Mouse (Mus musculus) mouse trophoblast stem cell (cell line): Measurements from ENCODE around the gene Rpl18a.

Source experiments
- in situ Hi-C, 2 experiments: fragments of 300-500 bp; cut with MseI, MboI; formaldehyde crosslinking; loops; 2 replicates in 1 of 2; 3 replicates in 1 of 2; pipeline ENCODE4 v1.15.1; 2025

Gene Rpl18a

DNA sequence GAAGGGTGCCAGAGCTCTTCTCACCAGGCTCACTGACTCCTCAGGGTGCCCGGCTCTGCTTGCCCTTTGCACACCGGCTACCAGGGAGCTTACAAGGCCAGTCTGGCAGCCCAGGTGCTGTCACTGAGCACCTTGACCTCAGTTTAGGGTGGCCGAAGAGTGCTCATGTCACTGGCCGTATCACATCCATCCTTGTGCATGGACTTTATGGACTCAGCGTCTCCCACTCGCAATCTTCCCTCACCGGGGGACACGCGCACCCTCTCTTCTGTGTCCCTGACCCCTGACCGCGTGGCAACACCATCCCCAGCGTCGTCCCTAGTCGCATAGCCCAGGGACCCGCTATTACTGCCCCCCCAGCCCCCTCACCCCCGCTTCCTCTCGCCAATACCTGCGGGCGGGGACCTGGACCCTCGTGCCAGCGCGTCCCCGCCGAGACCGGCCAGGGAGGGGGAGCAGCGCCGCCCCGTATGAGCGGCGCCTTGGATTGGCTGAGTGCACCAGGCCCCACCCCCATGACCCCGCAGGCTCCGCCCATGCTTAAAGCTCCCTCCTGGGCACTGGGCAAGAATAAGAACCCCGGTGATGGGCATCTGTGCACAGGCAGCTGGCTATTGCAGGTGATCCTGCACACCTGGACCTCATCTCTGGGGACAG, 40.5 kb downstream of the Rpl18a start:
- in situ Hi-C loops: no loop called here

GRCm38 (mm10) chr8:70856028-70856427, 41.2 kb downstream of the Rpl18a start:
- in situ Hi-C loops: no loop called here

GRCm38 (mm10) chr8:70853863-70854262, 43.3 kb downstream of the Rpl18a start:
- in situ Hi-C loops: no loop called here

DNA sequence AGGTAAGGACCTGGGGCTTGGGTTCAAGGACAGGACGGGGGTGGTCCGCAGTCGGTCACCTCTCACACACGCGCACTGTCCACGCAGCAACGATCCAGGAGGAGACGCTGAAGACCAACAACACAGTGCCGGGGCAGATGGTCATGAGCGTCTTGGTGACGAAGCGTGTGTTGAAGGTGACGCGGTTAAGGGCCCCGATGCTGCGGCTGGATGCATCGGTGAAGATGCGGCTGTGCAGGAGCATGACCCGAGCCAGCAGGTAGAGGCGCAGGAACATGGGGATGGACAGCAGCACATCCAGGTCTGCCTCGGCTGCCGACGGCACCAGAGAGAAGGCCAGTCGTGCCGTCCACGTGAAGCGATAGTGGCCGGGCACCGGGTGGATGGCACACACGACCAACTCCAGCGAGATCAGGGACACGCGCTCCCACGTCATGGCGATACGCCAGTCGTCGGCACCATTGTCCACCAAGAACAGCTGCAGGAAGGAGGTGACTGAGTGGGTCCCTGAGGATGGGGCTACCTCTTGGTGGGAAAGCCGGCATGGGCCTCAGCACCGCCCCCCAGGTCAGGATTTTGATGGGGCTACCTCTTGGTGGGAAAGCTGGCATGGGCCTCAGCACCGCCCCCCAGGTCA, 44.5 kb downstream of the Rpl18a start:
- in situ Hi-C loops: no loop called here

- in situ Hi-C loops: no loop called here
Measured at GRCm38 (mm10) chr8:70851837-70852236, 45.4 kb downstream of the Rpl18a start.

GRCm38 (mm10) chr8:70850947-70851346, 46.3 kb downstream of the Rpl18a start:
- in situ Hi-C loops: no loop called here

DNA sequence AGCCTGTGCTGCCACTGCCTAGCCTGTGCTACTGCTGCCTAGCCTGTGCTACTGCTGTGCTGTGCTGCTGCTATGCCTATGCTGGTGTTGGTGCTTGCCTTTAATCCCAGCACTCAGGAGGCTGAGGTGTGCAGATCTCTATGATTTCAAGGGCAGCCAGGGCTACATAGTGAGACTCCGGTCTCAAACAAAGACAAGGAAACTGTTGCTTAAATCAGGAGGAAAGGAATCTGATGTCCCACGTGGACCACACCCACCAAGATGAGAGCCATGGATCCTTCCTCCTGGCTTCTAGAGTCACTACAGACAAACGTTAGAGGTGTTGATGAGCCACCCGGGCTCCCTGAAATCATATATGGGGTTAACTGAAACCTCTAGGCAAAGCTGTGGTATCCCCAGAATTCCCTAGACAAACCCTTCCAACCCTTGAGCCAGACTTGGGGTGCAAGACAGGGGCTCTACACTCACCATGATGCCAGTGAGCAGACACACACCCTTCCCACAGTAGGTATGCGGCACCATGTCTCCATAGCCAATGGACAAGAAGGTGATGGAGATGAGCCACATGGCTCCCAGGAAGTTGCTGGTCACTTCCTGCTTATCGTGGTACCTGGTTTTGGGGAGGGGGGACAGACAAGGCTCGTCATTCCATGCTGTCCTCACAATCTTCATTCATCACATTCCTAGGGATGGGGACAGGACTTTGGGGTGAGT, 46.9 kb downstream of the Rpl18a start:
- in situ Hi-C loops: no loop called here

- in situ Hi-C loops: no loop called here
Measured at GRCm38 (mm10) chr8:70849333-70849990, 47.8 kb downstream of the Rpl18a start.

DNA sequence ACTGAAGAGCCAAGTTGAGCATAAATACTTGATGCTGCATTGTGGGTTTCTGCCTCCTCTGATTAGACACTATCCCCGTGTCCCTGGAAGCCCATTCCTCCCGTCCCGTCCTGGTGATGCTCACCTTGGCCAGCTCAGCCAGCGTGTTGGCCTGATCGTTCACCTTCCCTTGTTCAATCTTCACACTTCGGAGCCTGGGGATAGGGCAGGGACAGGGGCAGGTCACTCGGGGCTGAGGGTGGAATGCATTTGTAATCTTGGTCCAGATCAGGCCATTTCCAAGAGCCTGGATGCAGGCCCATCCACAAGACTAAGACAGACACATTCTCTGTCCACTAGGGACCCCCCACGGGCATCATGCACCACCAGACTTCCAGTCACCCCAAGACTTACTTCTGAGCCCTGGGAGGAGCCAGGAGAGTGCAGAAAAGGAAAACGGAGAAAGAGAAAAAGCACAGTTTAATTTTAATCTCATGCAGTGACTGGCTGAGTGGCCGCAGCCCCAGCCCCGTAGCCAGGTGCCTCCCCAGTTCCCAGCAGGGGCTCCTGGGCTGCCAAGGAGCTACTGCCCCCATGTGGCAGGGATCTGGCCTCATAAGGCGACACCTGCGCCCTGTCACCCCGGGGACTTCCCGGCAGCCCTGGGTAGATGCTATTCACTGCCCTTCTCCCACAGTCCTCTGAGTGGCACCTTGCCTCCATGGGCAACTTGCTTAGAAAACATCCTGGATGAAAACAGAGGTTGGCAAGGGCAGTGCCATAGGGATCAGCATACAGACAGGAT, 50.6 kb downstream of the Rpl18a start:
- in situ Hi-C loops: no loop called here

DNA sequence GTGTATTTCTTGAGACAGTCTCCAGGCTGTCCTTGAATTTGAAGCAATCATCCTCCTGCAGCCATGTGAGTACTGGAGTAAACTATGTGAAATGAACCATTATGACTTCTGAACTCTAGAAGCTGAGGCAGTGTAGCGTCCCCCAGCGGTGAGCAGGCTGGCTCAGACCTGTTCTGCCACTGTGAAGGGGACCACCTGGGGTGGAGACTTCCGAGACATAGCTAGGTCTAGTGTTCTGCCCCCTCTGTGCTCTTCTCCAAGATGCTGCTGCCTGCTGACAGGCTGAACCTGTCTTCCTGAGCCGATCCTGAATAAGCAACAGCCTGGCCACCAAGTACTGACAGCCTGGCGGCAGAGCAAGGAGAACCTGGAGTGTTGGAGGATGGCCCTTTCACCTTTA, 52.1 kb downstream of the Rpl18a start:
- in situ Hi-C loops: no loop called here
